Mouse (Mus musculus): ENCODE data around the gene Stat6. TPM values are rescaled to one million over a fixed set of nuclear protein-coding genes. Genes with fewer than 3 reads are reported as not detected.

Gene Stat6
- polyA plus RNA-seq, 1 experiment from 2014 or later = 35.3 TPM

GRCm38 (mm10) chr10:127623439-127624216, 19.2 kb upstream of the Stat6 start:
- no peaks in the 10 kb centered on the region for H3K36me3 ChIP-seq
- H3K27ac ChIP-seq (replicated peaks) = no peak overlapping the region
- peaks cover 23% of the 10 kb centered on the region for H3K4me1 ChIP-seq
- H3K4me3 ChIP-seq (replicated peaks) = no peak overlapping the region
- ATAC-seq (ENCODE audit: insufficient number of reproducible peaks, low FRiP score, low TSS enrichment, low read depth) = no peak
- 92% methylated on average over 6 of the region's 6 CpGs for WGBS
- H3K27me3 ChIP-seq = no peaks in the 10 kb centered on the region
- no peak overlapping the region for H3K4me2 ChIP-seq (replicated peaks)
- no peaks in the 10 kb centered on the region for H3K9me3 ChIP-seq (replicated peaks)
- no peak overlapping the region for H3K9ac ChIP-seq

DNA sequence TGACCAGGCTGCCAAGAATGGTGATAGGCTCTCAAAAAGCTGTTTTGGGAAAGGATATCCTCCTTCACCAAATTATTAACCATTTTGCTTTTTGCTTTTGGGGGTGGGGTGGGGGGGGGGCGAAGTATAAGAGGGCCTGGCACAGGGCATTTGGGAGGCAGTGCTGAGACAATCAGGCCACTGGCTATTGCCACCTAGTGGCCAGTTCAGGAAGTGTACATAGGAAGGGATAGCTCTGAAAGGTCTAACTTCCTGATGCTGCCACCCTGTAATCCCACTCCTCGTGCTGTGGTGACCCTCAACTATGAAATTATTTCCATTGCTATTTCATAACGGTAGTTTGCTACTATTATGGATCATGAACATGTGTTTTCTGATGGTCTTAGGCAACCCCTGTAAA, 16.4 kb upstream of the Stat6 start:
- H3K27me3 ChIP-seq = no peaks in the 10 kb centered on the region
- peaks cover 8% of the 10 kb centered on the region for H3K4me1 ChIP-seq
- H3K9me3 ChIP-seq (replicated peaks) = no peaks in the 10 kb centered on the region
- ATAC-seq (ENCODE audit: insufficient number of reproducible peaks, low FRiP score, low TSS enrichment, low read depth) = no peak
- H3K4me2 ChIP-seq (replicated peaks) = no peak overlapping the region
- H3K36me3 ChIP-seq = no peaks in the 10 kb centered on the region
- no peak overlapping the region for H3K9ac ChIP-seq
- no peak overlapping the region for H3K27ac ChIP-seq (replicated peaks)
- WGBS = 81% methylated on average over 3 of the region's 3 CpGs
- no peak overlapping the region for H3K4me3 ChIP-seq (replicated peaks)

- Histone ChIP-seq H3K4me1 (no peaks in the 10 kb centered on the region), H3K36me3 (no peaks in the 10 kb centered on the region), H3K4me3 (replicated peaks) (no peak overlapping the region), H3K9ac (no peak overlapping the region), H3K9me3 (replicated peaks) (no peaks in the 10 kb centered on the region), H3K27ac (replicated peaks) (no peak overlapping the region), H3K4me2 (replicated peaks) (no peak overlapping the region), H3K27me3 (no peaks in the 10 kb centered on the region)
- peak; percentile 75; the same call in 1 of the 2 replicates for ATAC-seq (ENCODE audit: insufficient number of reproducible peaks, low FRiP score, low TSS enrichment, low read depth)
- 73% methylated on average over 10 of the region's 10 CpGs for WGBS
These were observed 11.2 kb upstream of the Stat6 start for GRCm38 (mm10) chr10:127631261-127632214.

GRCm38 (mm10) chr10:127632668-127633271, 10.0 kb upstream of the Stat6 start:
- Histone ChIP-seq H3K4me3 (replicated peaks) (no peak overlapping the region), H3K27me3 (no peaks in the 10 kb centered on the region), H3K4me1 (no peaks in the 10 kb centered on the region), H3K36me3 (no peaks in the 10 kb centered on the region), H3K9me3 (replicated peaks) (no peaks in the 10 kb centered on the region), H3K4me2 (replicated peaks) (no peak overlapping the region), H3K9ac (no peak overlapping the region), H3K27ac (replicated peaks) (no peak overlapping the region)
- 52% methylated on average over 7 of the region's 7 CpGs for WGBS
- ATAC-seq (ENCODE audit: insufficient number of reproducible peaks, low FRiP score, low TSS enrichment, low read depth) = no peak; the same call in 1 of the 2 replicates

- Histone ChIP-seq H3K9me3 (replicated peaks) (no peaks in the 10 kb centered on the region), H3K4me1 (peaks cover 29% of the 10 kb centered on the region), H3K9ac (no peak overlapping the region), H3K27me3 (no peaks in the 10 kb centered on the region), H3K36me3 (no peaks in the 10 kb centered on the region), H3K4me3 (replicated peaks) (no peak overlapping the region), H3K27ac (replicated peaks) (0 out of 2 replicates have a peak overlapping the region, but pooled peaks have one; percentile 13), H3K4me2 (replicated peaks) (no peak overlapping the region)
- WGBS = 62% methylated on average over 5 of the region's 5 CpGs
- ATAC-seq (ENCODE audit: insufficient number of reproducible peaks, low FRiP score, low TSS enrichment, low read depth) = no peak
These were observed 2.4 kb upstream of the Stat6 start for GRCm38 (mm10) chr10:127640421-127640820.

DNA sequence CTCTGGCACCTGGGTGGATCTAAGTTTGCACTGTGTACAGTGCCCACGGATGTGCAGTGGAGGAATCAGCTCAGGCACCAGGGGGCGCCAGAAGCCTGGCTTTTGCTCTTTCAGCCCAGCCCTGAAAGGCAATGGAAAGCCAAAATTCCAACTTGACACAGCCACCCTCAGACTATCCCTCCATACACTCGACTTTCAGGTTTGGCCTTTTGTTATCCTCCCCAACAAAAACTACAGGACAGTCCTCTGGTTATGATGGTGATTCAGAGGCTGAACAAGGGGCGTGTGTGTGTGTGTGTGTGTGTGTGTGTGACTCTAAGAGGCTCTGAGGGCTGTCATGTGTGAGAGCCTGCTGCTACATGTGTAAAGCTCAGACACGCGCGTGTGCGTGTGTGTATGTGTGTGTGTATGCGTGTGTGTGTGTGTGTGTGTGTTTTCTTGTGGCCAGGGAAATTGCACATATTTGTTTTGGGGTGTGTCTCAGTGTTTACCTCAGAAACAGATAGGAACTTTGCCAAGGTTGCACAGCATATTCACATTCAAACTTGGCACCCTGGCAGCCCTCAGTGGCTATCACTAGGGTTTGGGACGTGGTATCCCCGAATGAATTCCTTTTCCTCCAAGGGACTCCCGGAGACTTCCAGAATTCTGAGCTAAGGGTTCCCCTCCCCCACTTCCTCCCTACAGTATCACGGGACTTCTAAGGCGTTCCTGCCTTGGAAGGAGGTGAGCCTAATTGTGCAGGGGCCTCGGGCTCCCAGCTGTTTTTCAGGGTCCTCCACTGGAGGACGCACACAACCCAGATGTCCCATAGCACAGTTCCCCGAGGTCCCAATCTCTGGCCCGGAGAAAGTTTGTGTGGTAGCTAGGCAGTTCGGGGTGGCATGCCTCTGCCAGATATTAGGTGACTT, 670 bp upstream of the Stat6 start:
- H3K4me3 ChIP-seq (replicated peaks) = peak overlapping the region; percentile 58
- H3K27ac ChIP-seq (replicated peaks) = peak overlapping the region; percentile 94
- no peaks in the 10 kb centered on the region for H3K27me3 ChIP-seq
- WGBS = 5% methylated on average over 19 of the region's 19 CpGs
- ATAC-seq (ENCODE audit: insufficient number of reproducible peaks, low FRiP score, low TSS enrichment, low read depth) = peak; percentile 76
- H3K4me1 ChIP-seq = peaks cover 29% of the 10 kb centered on the region
- H3K4me2 ChIP-seq (replicated peaks) = peak overlapping the region; percentile 77
- no peaks in the 10 kb centered on the region for H3K9me3 ChIP-seq (replicated peaks)
- H3K36me3 ChIP-seq = peaks cover 7% of the 10 kb centered on the region; the same call in 1 of the 2 replicates
- peak overlapping the region; percentile 51 for H3K9ac ChIP-seq

DNA sequence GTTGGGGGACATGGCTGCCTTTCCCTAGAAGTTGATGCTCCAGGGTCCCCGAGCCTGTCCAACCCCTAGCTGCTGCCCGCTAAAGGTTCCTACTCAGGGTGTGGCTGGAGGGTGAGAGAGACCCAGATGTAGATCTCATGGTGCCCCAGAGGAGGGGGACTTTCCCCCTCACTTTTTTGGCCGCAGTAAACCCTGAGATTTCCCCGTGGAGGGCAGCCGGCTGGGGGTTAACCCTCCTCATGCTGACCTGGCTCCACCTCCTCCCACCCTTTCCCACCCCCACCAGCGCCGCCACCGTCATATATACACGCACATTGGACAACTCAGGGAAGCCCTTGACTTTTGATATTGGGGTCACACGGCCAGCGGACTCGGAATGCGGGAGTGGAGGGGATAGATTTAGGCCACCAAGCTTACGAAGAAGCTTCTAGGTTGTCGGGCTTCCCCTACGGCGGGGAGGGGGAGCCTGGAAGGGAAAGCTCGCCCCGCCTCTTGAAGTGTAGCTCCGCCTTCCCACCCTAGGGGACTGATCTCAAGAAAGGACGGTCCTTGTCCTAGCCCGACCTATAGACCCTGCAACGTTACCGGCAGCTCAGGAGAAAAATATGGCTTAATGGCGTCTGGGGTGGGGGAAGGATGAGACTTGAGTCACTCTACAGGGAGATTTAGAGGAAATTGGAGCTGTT, 910 bp downstream of the Stat6 start:
- H3K36me3 ChIP-seq = peaks cover 19% of the 10 kb centered on the region
- H3K9ac ChIP-seq = peak overlapping the region; percentile 51
- peak overlapping the region; percentile 94 for H3K27ac ChIP-seq (replicated peaks)
- no peaks in the 10 kb centered on the region for H3K9me3 ChIP-seq (replicated peaks)
- whole genome bisulfite sequencing = under 1% methylated on average over 25 of the region's 25 CpGs
- peaks cover 29% of the 10 kb centered on the region for H3K4me1 ChIP-seq
- peak overlapping the region; percentile 58 for H3K4me3 ChIP-seq (replicated peaks)
- H3K27me3 ChIP-seq = no peaks in the 10 kb centered on the region
- peak overlapping the region; percentile 77 for H3K4me2 ChIP-seq (replicated peaks)
- 0 out of 2 replicates have a peak, but pooled peaks have one; percentile 60 for ATAC-seq (ENCODE audit: insufficient number of reproducible peaks, low FRiP score, low TSS enrichment, low read depth)

- no peak overlapping the region for H3K4me2 ChIP-seq (replicated peaks)
- H3K36me3 ChIP-seq = peaks cover 23% of the 10 kb centered on the region
- no peak overlapping the region for H3K9ac ChIP-seq
- H3K9me3 ChIP-seq (replicated peaks) = no peaks in the 10 kb centered on the region
- WGBS = 64% methylated on average over 2 of the region's 2 CpGs
- no peak overlapping the region for H3K27ac ChIP-seq (replicated peaks)
- peaks cover 29% of the 10 kb centered on the region for H3K4me1 ChIP-seq
- no peak overlapping the region for H3K4me3 ChIP-seq (replicated peaks)
- ATAC-seq (ENCODE audit: insufficient number of reproducible peaks, low FRiP score, low TSS enrichment, low read depth) = no peak
- no peaks in the 10 kb centered on the region for H3K27me3 ChIP-seq
These were observed 3.0 kb downstream of the Stat6 start for GRCm38 (mm10) chr10:127645791-127646190.

DNA sequence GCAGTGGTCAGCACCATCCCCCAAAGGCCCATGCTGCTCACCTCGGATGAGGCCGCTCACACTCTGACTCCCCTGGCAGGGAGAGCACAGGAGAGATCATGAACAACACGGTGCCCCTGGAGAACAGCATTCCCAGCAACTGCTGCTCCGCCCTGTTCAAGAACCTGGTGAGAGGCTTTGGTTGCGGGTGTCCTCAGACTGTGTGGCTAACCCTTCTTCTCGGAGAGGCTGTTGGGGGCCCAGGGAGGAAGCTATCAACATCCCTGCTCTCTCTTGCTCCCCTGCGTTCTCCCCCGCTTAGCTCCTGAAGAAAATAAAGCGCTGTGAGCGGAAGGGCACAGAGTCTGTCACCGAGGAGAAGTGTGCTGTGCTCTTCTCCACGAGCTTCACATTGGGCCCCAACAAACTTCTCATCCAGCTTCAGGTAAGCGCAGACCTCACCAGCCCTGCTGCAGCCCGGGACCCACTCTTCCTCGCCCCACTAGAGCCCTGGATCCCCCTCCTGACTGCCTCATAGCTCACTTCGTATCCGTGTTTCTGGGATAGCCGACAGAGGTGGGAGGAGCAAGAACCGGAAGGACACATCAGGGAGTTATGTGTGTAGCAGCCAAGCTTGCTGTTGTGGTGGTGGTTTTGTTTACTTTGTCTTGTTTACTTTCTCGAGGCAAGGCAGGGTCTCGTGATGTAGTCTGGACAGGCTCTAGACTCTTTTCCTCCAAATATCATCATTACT, 10.3 kb downstream of the Stat6 start:
- H3K36me3 ChIP-seq = peaks cover 69% of the 10 kb centered on the region
- ATAC-seq (ENCODE audit: insufficient number of reproducible peaks, low FRiP score, low TSS enrichment, low read depth) = no peak
- no peaks in the 10 kb centered on the region for H3K27me3 ChIP-seq
- no peaks in the 10 kb centered on the region for H3K9me3 ChIP-seq (replicated peaks)
- H3K9ac ChIP-seq = no peak overlapping the region
- H3K4me3 ChIP-seq (replicated peaks) = no peak overlapping the region; the same call in 1 of the 2 replicates
- no peaks in the 10 kb centered on the region for H3K4me1 ChIP-seq
- 57% methylated on average over 21 of the region's 21 CpGs for WGBS
- 0 out of 2 replicates have a peak overlapping the region, but pooled peaks have one; percentile 8 for H3K4me2 ChIP-seq (replicated peaks)
- 0 out of 2 replicates have a peak overlapping the region, but pooled peaks have one; percentile 17 for H3K27ac ChIP-seq (replicated peaks)

Measured in embryonic facial prominence, embryonic 15.5 days (tissue).